Mouse (Mus musculus) cerebellum, adult 9-11 months (tissue): ENCODE measurements around the gene Ttc39b.

ENCODE experiments used
- DNase-seq: peaks from one replicate; pipeline ENCODE4 v3.0.0; 2022

Gene Ttc39b

GRCm38 (mm10) chr4:83174946-83175345 lies 149.1 kb downstream of the Ttc39b start:
- no peak for DNase-seq

GRCm38 (mm10) chr4:83172278-83172677 lies 151.8 kb downstream of the Ttc39b start:
- no peak for DNase-seq

- no peak for DNase-seq
These were observed 153.3 kb downstream of the Ttc39b start for GRCm38 (mm10) chr4:83170741-83171140.
